Mouse (Mus musculus): ENCODE data around the gene Timp4. TPM values are rescaled to one million over a fixed set of nuclear protein-coding genes. Genes with fewer than 3 reads are reported as not detected.

The Timp4 gene
- polyA plus RNA-seq (2015; fragmentation: Nextera tagmentation; extraction: Ambion mirVana), result 1.1 and 1.3 TPM in 2 replicates

DNA sequence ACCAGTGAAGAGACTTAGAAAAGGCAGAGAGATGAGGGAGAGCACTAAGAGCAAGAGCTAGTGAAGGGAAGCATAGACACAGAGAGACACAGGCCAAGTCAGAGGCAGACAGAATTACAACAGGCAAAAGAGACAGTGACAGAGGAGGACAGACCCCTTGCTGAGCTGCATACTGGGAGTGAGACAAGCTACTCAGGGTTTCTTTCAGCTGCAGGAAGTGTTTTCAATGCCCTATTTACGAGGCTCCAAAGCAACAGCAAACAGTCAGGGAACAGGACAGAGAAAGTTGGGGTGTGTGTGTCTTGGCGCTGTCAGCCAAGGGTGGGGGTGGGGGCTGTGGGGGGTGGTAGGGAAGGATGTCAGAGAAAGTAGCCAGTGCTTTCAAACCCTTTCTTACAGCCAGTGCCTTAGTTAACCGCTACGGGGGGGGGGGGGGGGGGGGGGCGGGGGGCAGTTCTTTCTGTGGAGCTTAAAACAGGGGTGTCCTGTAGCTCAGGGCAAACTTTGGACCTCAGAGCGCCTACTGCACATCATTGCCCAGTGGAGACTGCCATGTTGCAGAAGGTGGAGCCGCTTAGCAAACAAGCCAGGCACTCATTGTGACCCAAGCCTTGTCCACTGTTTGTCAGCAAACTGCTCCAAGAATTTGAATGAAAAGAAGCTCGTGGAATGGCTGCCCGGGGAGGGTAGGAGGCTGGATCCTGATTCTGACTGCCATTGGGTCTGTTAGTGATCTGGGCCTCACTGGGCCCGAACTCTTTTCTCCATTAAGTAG, at the start of gene Timp4:
Gene Timp4, minus strand, starts transcription at position 107 of the 775 bp plus-strand sequence.
- 39% methylated on average over 7 of the region's 10 CpGs for WGBS
- peak within 1 kb of the TSS; percentile 54 for H3K4me2 ChIP-seq (ENCODE audit: low read depth, low read length)
- H3K4me3 ChIP-seq (ENCODE audit: low read length), result peak within 1 kb of the TSS; percentile 17
- 0 out of 2 replicates have a peak within 1 kb of the TSS, but pooled peaks have one; percentile 32 for H3K9ac ChIP-seq (ENCODE audit: low read length)
- no peak for ATAC-seq (replicated peaks; ENCODE audit: extremely low read depth, insufficient read depth, low FRiP score)
- no peaks in the 10 kb centered on the region for H3K9me3 ChIP-seq (replicated peaks; ENCODE audit: control insufficient read depth, low read length)
- no peak within 1 kb of the TSS for H3K27ac ChIP-seq (ENCODE audit: low read length)
- peaks cover 46% of the 10 kb centered on the region for H3K27me3 ChIP-seq (ENCODE audit: control insufficient read depth, insufficient read depth, low read length)
- H3K4me1 ChIP-seq (ENCODE audit: control insufficient read depth, insufficient read depth, low read length), result peaks cover 6% of the 10 kb centered on the region
- H3K36me3 ChIP-seq (ENCODE audit: control insufficient read depth, insufficient read depth), result no peaks in the 10 kb centered on the region

DNA sequence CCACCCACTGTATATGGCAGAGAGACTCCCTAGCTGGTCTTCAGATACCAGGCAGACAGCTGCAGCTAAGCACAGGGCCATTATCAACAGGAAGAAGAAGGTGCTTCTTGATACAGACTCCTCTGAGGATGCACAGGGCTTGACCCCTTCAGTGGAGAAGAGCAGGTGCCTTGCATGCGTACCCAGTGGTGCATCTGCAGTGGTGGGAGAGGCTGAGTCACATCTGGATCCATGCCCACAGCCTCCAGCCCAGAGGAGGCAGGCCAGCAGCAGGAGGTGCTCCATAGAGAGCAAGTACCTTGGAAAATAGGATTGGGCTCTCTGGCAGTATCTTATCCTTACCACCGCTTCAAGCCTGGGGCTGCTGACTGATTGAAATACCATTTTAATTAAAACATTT, 41.9 kb upstream of the Timp4 start:
- Histone ChIP-seq H3K4me2 (ENCODE audit: low read depth, low read length) (no peak overlapping the region), H3K4me1 (ENCODE audit: control insufficient read depth, insufficient read depth, low read length) (peaks cover 4% of the 10 kb centered on the region; the same call in 1 of the 2 replicates), H3K27me3 (ENCODE audit: control insufficient read depth, insufficient read depth, low read length) (no peaks in the 10 kb centered on the region), H3K9ac (ENCODE audit: low read length) (no peak overlapping the region), H3K4me3 (ENCODE audit: low read length) (no peak overlapping the region), H3K9me3 (replicated peaks; ENCODE audit: control insufficient read depth, low read length) (peaks cover 4% of the 10 kb centered on the region; the same call in 1 of the 2 replicates), H3K36me3 (ENCODE audit: control insufficient read depth, insufficient read depth) (no peaks in the 10 kb centered on the region), H3K27ac (ENCODE audit: low read length) (no peak overlapping the region)
- WGBS, result 71% methylated on average over 2 of the region's 2 CpGs
- ATAC-seq (replicated peaks; ENCODE audit: extremely low read depth, insufficient read depth, low FRiP score), result no peak

DNA sequence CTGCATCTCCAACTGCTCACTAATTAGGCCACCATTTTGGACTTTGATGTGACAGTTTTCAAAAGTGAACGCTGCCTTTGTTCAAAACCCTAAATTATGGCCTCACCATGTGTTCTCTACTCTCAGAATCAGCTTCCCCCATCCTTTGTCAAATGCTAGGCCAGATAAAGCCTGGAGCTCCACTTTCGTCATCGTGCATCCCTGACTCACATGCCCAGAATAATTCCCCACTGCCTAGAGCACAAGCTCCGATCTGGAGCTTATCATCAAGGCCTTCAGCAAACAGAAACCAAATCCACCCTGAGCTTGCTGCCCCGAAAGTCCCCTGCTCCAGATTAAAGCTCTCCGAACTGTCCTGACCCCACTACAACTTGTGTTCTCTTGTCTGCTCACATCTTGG, 40.6 kb upstream of the Timp4 start:
- H3K9me3 ChIP-seq (replicated peaks; ENCODE audit: control insufficient read depth, low read length), result no peaks in the 10 kb centered on the region
- no peaks in the 10 kb centered on the region for H3K36me3 ChIP-seq (ENCODE audit: control insufficient read depth, insufficient read depth)
- H3K27me3 ChIP-seq (ENCODE audit: control insufficient read depth, insufficient read depth, low read length), result 0 out of 2 replicates have a peak, but pooled peaks cover 2% of the 10 kb centered on the region
- H3K4me2 ChIP-seq (ENCODE audit: low read depth, low read length), result peak overlapping the region; percentile 25; the same call in 1 of the 2 replicates
- H3K4me3 ChIP-seq (ENCODE audit: low read length), result no peak overlapping the region
- ATAC-seq (replicated peaks; ENCODE audit: extremely low read depth, insufficient read depth, low FRiP score), result no peak
- WGBS, result 37% methylated on average over 6 of the region's 6 CpGs
- H3K27ac ChIP-seq (ENCODE audit: low read length), result no peak overlapping the region
- no peak overlapping the region for H3K9ac ChIP-seq (ENCODE audit: low read length)
- peaks cover 4% of the 10 kb centered on the region; the same call in 1 of the 2 replicates for H3K4me1 ChIP-seq (ENCODE audit: control insufficient read depth, insufficient read depth, low read length)

DNA sequence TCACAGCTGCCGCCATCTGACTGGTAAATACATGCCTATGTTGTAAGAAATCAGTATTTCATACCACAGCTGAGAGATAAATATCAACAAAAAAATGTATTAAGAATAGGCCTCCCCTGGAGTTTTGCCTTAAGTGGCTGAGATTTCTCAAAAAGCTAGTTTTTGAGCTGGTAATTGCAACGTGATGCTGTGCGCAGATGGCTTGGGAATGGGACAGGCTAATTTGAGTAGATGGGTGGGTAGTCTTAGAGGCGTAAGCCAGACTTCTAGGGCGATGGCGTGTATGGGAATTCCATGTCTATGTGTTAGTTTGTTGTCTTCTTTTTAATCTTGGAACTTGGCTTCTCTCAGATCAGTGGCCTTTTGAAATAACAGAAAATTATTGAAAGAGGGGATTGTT, 39.8 kb upstream of the Timp4 start:
- H3K27ac ChIP-seq (ENCODE audit: low read length), result no peak overlapping the region
- ATAC-seq (replicated peaks; ENCODE audit: extremely low read depth, insufficient read depth, low FRiP score), result no peak
- peaks cover 4% of the 10 kb centered on the region; the same call in 1 of the 2 replicates for H3K4me1 ChIP-seq (ENCODE audit: control insufficient read depth, insufficient read depth, low read length)
- no peak overlapping the region for H3K4me2 ChIP-seq (ENCODE audit: low read depth, low read length)
- WGBS, result 92% methylated on average over 6 of the region's 6 CpGs
- H3K4me3 ChIP-seq (ENCODE audit: low read length), result no peak overlapping the region
- no peak overlapping the region for H3K9ac ChIP-seq (ENCODE audit: low read length)
- H3K9me3 ChIP-seq (replicated peaks; ENCODE audit: control insufficient read depth, low read length), result no peaks in the 10 kb centered on the region
- no peaks in the 10 kb centered on the region for H3K36me3 ChIP-seq (ENCODE audit: control insufficient read depth, insufficient read depth)
- H3K27me3 ChIP-seq (ENCODE audit: control insufficient read depth, insufficient read depth, low read length), result 0 out of 2 replicates have a peak, but pooled peaks cover 2% of the 10 kb centered on the region

DNA sequence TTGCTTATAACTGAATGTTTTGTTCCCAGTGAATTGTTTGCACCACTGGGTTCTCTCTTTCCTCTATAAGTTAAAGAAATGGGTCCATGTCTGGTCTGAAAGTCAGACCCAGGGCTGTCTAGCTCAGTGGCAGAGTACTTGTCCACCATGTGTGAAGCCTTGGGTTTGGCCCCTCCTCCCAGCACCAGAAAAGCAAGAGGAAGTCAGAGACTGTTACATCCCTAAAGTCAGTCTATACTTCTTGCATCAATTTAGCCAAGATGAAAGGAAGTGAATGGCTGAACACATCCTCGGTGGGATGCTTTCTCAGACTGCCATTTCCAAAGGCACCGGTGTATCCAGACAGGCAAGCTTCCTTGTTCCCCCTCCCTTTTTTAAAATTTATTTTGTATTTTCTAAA, 39.1 kb upstream of the Timp4 start:
- H3K4me2 ChIP-seq (ENCODE audit: low read depth, low read length), result no peak overlapping the region
- H3K4me1 ChIP-seq (ENCODE audit: control insufficient read depth, insufficient read depth, low read length), result peaks cover 4% of the 10 kb centered on the region; the same call in 1 of the 2 replicates
- no peak overlapping the region for H3K4me3 ChIP-seq (ENCODE audit: low read length)
- no peaks in the 10 kb centered on the region for H3K9me3 ChIP-seq (replicated peaks; ENCODE audit: control insufficient read depth, low read length)
- no peaks in the 10 kb centered on the region for H3K36me3 ChIP-seq (ENCODE audit: control insufficient read depth, insufficient read depth)
- no peak for ATAC-seq (replicated peaks; ENCODE audit: extremely low read depth, insufficient read depth, low FRiP score)
- no peak overlapping the region for H3K27ac ChIP-seq (ENCODE audit: low read length)
- H3K9ac ChIP-seq (ENCODE audit: low read length), result no peak overlapping the region
- 75% methylated on average over 2 of the region's 2 CpGs for WGBS
- 0 out of 2 replicates have a peak, but pooled peaks cover 2% of the 10 kb centered on the region for H3K27me3 ChIP-seq (ENCODE audit: control insufficient read depth, insufficient read depth, low read length)

- no peak overlapping the region for H3K9ac ChIP-seq (ENCODE audit: low read length)
- no peak overlapping the region for H3K27ac ChIP-seq (ENCODE audit: low read length)
- H3K9me3 ChIP-seq (replicated peaks; ENCODE audit: control insufficient read depth, low read length), result no peaks in the 10 kb centered on the region
- H3K36me3 ChIP-seq (ENCODE audit: control insufficient read depth, insufficient read depth), result no peaks in the 10 kb centered on the region
- H3K4me2 ChIP-seq (ENCODE audit: low read depth, low read length), result no peak overlapping the region
- H3K27me3 ChIP-seq (ENCODE audit: control insufficient read depth, insufficient read depth, low read length), result 0 out of 2 replicates have a peak, but pooled peaks cover 2% of the 10 kb centered on the region
- peaks cover 4% of the 10 kb centered on the region; the same call in 1 of the 2 replicates for H3K4me1 ChIP-seq (ENCODE audit: control insufficient read depth, insufficient read depth, low read length)
- ATAC-seq (replicated peaks; ENCODE audit: extremely low read depth, insufficient read depth, low FRiP score), result no peak
- 31% methylated on average over 5 of the region's 5 CpGs for WGBS
- H3K4me3 ChIP-seq (ENCODE audit: low read length), result no peak overlapping the region
These were observed 38.6 kb upstream of the Timp4 start for GRCm38 (mm10) chr6:115290561-115290960.

DNA sequence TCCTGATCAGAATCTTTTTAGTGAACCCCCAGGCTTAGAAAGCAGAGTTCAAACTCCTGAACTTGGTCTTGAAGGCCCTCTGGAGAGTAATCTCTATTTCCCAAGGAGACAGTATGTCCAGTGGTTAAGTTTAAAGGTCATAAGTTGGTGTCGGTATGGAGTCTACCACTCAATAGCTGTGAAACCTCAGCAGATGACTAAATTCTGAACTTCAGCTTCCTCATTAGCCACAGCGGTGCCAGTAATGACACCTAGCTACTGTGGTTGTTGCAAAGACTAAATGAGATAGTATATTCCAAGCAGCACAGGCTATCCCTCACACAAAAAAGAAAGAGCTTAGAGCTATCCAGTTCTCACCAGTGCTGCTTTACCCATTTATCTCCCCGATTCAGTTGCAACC, 36.2 kb upstream of the Timp4 start:
- Histone ChIP-seq H3K9me3 (replicated peaks; ENCODE audit: control insufficient read depth, low read length) (no peaks in the 10 kb centered on the region), H3K9ac (ENCODE audit: low read length) (no peak overlapping the region), H3K4me1 (ENCODE audit: control insufficient read depth, insufficient read depth, low read length) (peaks cover 4% of the 10 kb centered on the region; the same call in 1 of the 2 replicates), H3K4me3 (ENCODE audit: low read length) (no peak overlapping the region), H3K36me3 (ENCODE audit: control insufficient read depth, insufficient read depth) (no peaks in the 10 kb centered on the region), H3K27ac (ENCODE audit: low read length) (no peak overlapping the region), H3K27me3 (ENCODE audit: control insufficient read depth, insufficient read depth, low read length) (0 out of 2 replicates have a peak, but pooled peaks cover 3% of the 10 kb centered on the region), H3K4me2 (ENCODE audit: low read depth, low read length) (no peak overlapping the region)
- ATAC-seq (replicated peaks; ENCODE audit: extremely low read depth, insufficient read depth, low FRiP score), result no peak
- 87% methylated on average over 3 of the region's 3 CpGs for WGBS

GRCm38 (mm10) chr6:115286441-115286840, 34.4 kb upstream of the Timp4 start:
- no peaks in the 10 kb centered on the region for H3K4me1 ChIP-seq (ENCODE audit: control insufficient read depth, insufficient read depth, low read length)
- H3K27me3 ChIP-seq (ENCODE audit: control insufficient read depth, insufficient read depth, low read length), result 0 out of 2 replicates have a peak, but pooled peaks cover 8% of the 10 kb centered on the region
- H3K27ac ChIP-seq (ENCODE audit: low read length), result no peak overlapping the region
- H3K9me3 ChIP-seq (replicated peaks; ENCODE audit: control insufficient read depth, low read length), result no peaks in the 10 kb centered on the region
- no peak overlapping the region for H3K4me2 ChIP-seq (ENCODE audit: low read depth, low read length)
- H3K9ac ChIP-seq (ENCODE audit: low read length), result no peak overlapping the region
- no peak overlapping the region for H3K4me3 ChIP-seq (ENCODE audit: low read length)
- 70% methylated on average over 6 of the region's 6 CpGs for WGBS
- H3K36me3 ChIP-seq (ENCODE audit: control insufficient read depth, insufficient read depth), result no peaks in the 10 kb centered on the region
- ATAC-seq (replicated peaks; ENCODE audit: extremely low read depth, insufficient read depth, low FRiP score), result no peak

DNA sequence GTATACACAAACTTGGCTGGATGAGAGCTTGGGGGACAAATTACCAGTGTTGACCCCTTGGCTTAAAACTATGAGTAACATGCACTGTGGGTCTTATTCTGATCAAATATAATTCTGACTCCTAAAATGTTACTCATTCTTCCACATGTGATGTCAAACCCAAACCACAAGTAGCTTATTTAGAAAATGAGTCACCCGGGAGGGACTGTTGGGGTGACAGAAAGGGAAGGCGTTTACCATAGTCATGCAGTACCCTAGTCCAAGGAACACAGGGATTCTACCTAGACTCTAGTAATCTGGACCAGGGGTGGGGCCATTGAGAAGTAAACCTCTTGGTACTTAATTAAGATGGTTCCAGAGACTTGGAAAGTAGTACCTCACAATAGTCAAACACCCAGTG, 32.1 kb upstream of the Timp4 start:
- peaks cover 8% of the 10 kb centered on the region; the same call in 1 of the 2 replicates for H3K27me3 ChIP-seq (ENCODE audit: control insufficient read depth, insufficient read depth, low read length)

More for the DNA sequence above, 32.1 kb upstream of the Timp4 start:
- H3K4me1 ChIP-seq (ENCODE audit: control insufficient read depth, insufficient read depth, low read length), result no peaks in the 10 kb centered on the region
- H3K27ac ChIP-seq (ENCODE audit: low read length), result no peak overlapping the region
- H3K9ac ChIP-seq (ENCODE audit: low read length), result no peak overlapping the region
- no peak overlapping the region for H3K4me2 ChIP-seq (ENCODE audit: low read depth, low read length)
- no peak overlapping the region for H3K4me3 ChIP-seq (ENCODE audit: low read length)
- ATAC-seq (replicated peaks; ENCODE audit: extremely low read depth, insufficient read depth, low FRiP score), result no peak
- H3K9me3 ChIP-seq (replicated peaks; ENCODE audit: control insufficient read depth, low read length), result no peaks in the 10 kb centered on the region
- WGBS, result 81% methylated on average over 2 of the region's 2 CpGs
- H3K36me3 ChIP-seq (ENCODE audit: control insufficient read depth, insufficient read depth), result no peaks in the 10 kb centered on the region
